Mouse (Mus musculus): ENCODE measurements around the gene Nudt8. TPM values are rescaled to one million over a fixed set of nuclear protein-coding genes. Genes with fewer than 3 reads are reported as not detected.
A peak's percentile ranks its signal among the peaks of the same experiment; 100 is the strongest.
"Not testable (repeated sequence)": the region's sequence is repeated elsewhere in the genome, so short reads cannot be mapped to it uniquely, and the experiment has no call there.

Gene Nudt8
- polyA plus RNA-seq, 1 experiment from 2014 or later = 35.1 TPM

DNA sequence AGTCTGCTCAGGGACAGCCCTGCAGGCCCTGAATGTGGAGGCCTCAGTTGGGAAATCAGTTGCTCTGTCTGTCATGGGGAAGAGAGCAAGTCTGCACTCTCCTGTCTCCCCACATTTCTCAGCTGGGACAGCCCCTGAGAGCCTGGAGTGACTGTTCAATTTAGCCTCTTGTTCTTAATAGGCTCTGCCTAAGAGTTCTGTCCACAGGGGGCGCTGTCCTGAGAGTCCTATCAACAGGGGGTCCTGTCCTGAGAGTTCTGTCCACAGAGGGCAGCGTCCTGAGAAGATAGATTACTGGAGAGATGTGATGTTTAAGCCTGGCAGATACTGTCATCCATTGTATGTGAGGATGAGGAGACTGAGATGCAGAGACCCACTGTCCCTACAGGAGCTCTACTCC is 37.9 kb upstream of the Nudt8 start:
- POLR2A ChIA-PET = no interaction called here
- CTCF ChIA-PET = interaction anchor here (1.3 to 2.7 kb wide), 2 partner anchors 16 to 18 kb away, joined by 3 to 10 read pairs; no protein-coding TSS in a partner anchor
- in situ Hi-C loops (cut with MboI; ENCODE audit: low pct_unique_long_range_greater_than_20kb) = no loop called here

DNA sequence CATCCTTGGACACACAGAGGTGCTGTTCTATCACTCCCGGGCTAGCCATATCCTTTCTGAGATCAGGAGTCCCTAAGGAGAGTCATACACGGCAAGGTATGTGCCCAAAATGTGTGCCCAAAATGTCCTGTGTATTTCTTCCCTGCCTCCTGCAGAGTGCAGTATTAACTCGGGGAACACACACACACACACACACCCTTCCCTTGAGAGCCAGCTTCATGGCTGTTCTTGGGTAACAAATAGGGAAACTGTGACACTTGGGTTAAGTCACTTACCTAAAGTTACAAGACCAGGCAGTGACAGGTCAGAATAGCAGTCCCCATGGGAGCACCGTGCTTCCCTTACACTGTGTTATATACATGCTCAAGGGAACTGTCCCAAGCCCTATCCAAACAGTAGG is 36.4 kb upstream of the Nudt8 start:
- POLR2A ChIA-PET = no interaction called here
- in situ Hi-C loops (cut with MboI; ENCODE audit: low pct_unique_long_range_greater_than_20kb) = no loop called here
- no peak for TF ChIP-seq CTCF (IDR thresholded peaks at IDR 0.05)
- ATAC-seq (no peak), DNase-seq (ENCODE audit: low read depth, low spot score) (no peak)
- H3K27me3 ChIP-seq = peaks cover 8% of the 10 kb centered on the region
- CTCF ChIA-PET = interaction anchor here (1.3 to 2.7 kb wide), 2 partner anchors 16 to 36 kb away, joined by 4 to 10 read pairs; partner anchors contain the start of genes Gm49405 and Nudt8

More for the DNA sequence above, 37.9 kb upstream of the Nudt8 start:
- DNase-seq (ENCODE audit: low read depth, low spot score) = no peak
- TF ChIP-seq CTCF (IDR thresholded peaks at IDR 0.05) = no peak
- no peak for ATAC-seq
- H3K27me3 ChIP-seq = peaks cover 10% of the 10 kb centered on the region

DNA sequence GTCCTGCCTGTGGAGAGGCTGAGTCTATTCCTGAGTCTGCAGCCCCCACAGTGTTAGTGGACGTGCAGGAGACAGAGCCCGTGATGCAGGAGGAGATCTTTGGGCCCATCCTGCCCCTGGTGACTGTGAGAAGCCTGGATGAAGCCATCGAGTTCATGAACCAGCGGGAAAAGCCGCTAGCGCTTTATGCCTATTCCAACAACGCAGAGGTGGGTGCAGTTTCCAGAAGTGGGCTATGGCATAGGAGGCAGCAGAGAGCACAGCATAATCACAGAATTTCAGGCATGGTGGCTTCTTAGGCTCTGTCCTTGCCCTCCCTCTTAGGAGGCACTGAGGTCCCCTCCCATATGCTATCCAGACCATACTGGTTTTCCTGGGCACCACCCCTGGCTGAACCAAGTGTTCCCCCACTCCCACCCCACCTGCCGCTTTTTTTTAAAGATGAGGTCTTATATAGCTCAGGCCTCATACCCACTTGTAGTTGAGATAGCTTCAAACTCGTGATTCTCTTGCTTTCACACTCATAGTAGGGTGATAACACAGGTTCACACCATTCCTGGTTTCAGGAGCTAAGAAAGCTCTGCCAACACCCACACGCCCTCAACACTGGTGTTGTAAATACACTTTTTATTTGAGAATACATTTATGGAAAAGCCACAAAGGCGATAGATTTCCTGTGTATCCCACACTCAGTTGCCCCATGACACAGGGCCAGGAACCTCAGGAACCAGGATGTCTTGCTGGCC is 33.9 kb upstream of the Nudt8 start:
- ChIA-PET CTCF (interaction anchor here (0.8 kb wide), 1 partner anchor 9 kb away, joined by 3 read pairs; no protein-coding TSS in a partner anchor), POLR2A (no interaction called here)
- DNase-seq (ENCODE audit: low read depth, low spot score) (no peak), ATAC-seq (no peak)
- H3K27me3 ChIP-seq = peaks cover 14% of the 10 kb centered on the region
- TF ChIP-seq CTCF (IDR thresholded peaks at IDR 0.05) = no peak
- in situ Hi-C loops (cut with MboI; ENCODE audit: low pct_unique_long_range_greater_than_20kb) = no loop called here

DNA sequence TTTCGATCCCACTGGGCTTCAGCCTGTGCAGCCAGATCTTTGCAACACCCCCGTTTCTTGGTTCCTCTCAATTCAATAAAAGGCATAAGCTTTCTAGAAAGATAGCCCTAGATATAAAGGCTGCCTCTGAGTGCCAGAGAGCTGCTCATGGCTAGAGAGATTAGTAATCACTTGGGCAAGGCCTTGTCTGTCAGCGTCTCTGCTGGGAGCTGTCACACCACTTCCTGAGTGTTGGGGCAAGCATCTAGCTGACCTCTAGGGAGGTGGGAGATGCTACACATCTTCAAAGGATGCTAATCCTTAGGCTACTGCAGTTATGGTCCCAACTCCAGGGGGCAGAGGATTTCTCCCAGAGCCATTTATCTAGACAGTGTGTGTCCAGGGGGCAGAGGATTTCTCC is 33.1 kb upstream of the Nudt8 start:
- peaks cover 15% of the 10 kb centered on the region for H3K27me3 ChIP-seq
- TF ChIP-seq CTCF (IDR thresholded peaks at IDR 0.05) = no peak
- ATAC-seq (no peak), DNase-seq (ENCODE audit: low read depth, low spot score) (no peak)
- ChIA-PET CTCF (interaction anchor here (0.8 kb wide), 1 partner anchor 8 kb away, joined by 3 read pairs; no protein-coding TSS in a partner anchor), POLR2A (no interaction called here)
- in situ Hi-C loops (cut with MboI; ENCODE audit: low pct_unique_long_range_greater_than_20kb) = no loop called here

DNA sequence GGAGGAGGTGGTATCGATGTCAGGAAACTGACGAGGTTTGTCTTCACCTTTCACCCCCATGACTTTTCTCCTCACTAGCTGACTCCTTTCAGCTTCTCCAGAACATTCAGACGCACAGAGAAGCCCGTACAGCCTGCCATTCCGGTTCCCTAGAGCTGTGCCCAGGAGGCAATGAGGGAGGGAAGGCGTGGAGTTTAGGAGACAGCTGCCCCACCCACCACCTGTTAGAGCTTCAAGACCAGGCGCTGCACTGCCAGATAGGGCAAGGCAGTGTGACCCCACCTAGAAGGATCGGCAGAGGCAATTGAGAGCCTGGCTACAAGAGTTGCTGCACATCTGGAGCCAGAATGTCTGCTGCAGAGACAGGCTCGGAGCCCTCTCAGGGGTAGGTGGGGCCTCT is 28.2 kb upstream of the Nudt8 start, which contains the start of gene Aldh3b2:
TSS of gene Aldh3b2 (plus strand) at position 100 of the 400 bp plus-strand sequence.
- in situ Hi-C loops (cut with MboI; ENCODE audit: low pct_unique_long_range_greater_than_20kb) = no loop called here
- no peak for ATAC-seq
- no peak for DNase-seq (ENCODE audit: low read depth, low spot score)
- TF ChIP-seq CTCF (IDR thresholded peaks at IDR 0.05) = no peak
- CTCF ChIA-PET = interaction anchor here (1.0 to 1.3 kb wide), 2 partner anchors 12 to 26 kb away, joined by 3 read pairs; no protein-coding TSS in a partner anchor
- POLR2A ChIA-PET = no interaction called here
- peaks cover 20% of the 10 kb centered on the region for H3K27me3 ChIP-seq

DNA sequence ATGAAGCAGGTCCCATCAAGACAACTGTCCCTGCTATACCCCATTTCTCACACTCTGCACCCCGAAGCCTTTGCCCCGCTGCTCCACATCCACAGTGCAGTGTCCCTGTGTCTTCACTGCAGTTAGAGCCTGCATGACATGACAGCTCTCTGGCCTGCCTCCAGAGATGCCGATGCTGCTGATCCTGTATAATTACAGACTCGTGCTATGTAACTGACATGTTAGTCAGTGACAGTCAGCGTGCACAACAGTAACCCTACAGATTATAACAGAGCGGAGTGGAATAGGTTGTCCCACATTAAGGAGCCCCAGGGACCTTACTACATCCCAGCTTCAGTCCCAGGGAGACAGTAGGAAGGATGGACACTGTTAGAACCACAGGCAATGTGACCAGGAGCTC is 25.8 kb upstream of the Nudt8 start:
- POLR2A ChIA-PET; in situ Hi-C loops (cut with MboI; ENCODE audit: low pct_unique_long_range_greater_than_20kb); DNase-seq (ENCODE audit: low read depth, low spot score); ATAC-seq: not testable (repeated sequence)
- CTCF ChIA-PET = interaction anchor here (0.8 kb wide), 1 partner anchor 23 kb away, joined by 3 read pairs; no protein-coding TSS in a partner anchor
- peaks cover 20% of the 10 kb centered on the region for H3K27me3 ChIP-seq

DNA sequence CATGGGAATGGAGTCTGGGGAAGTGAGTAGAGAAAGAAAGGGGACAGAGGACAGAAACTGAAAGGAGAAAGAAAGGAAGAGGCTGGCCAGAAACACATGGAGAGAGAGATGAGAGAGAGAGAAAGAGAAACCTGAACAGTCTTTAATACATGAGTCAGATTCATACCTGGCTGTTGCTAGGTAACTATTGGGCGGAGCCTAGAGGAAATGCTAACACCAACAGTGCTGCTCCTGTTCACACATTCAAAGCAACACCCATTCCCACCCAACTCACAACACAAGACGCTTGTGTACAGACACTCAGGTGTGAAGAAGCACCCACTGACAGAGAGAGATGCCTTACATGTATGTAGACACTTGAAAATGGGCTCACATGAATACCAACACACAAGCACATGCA is 24.5 kb upstream of the Nudt8 start:
- H3K27me3 ChIP-seq = peaks cover 17% of the 10 kb centered on the region
- ChIA-PET POLR2A (no interaction called here), CTCF (interaction anchor here (1.1 to 1.3 kb wide), 2 partner anchors 9 to 29 kb away, joined by 3 read pairs; no protein-coding TSS in a partner anchor)
- DNase-seq (ENCODE audit: low read depth, low spot score) (no peak), ATAC-seq (no peak)
- no peak for TF ChIP-seq CTCF (IDR thresholded peaks at IDR 0.05)
- in situ Hi-C loops (cut with MboI; ENCODE audit: low pct_unique_long_range_greater_than_20kb) = no loop called here

DNA sequence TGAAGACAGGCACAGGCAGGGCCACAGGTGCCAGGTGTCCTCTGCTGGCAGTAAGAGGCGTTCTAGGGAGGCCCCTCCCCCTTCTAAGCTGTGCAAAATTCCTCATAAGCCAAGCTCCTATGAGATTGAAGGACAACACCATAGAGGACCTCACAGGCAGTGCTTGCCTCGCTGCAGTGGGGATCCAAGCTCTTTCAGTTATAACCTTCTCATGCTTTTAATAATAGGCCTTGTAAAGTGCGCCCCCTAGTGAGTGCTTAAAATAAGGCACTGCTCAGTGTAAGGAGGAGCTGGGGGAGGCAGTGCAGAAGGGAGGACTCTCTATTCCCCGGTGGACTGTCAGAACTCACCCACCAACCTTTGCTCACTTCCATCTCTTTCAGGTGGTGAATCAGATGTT is 20.1 kb upstream of the Nudt8 start:
- ChIA-PET CTCF (interaction anchor here (0.7 to 5.5 kb wide), 17 partner anchors 11 to 204 kb away, joined by 3 to 32 read pairs (median 5); partner anchors contain the start of genes Aldh3b3, Gm49405, Ndufv1 and Nudt8), POLR2A (interaction anchor here (0.8 kb wide), 1 partner anchor 11 kb away, joined by 3 read pairs; no protein-coding TSS in a partner anchor)
- H3K27me3 ChIP-seq = peaks cover 8% of the 10 kb centered on the region
- peak; percentile 91 for TF ChIP-seq CTCF (IDR thresholded peaks at IDR 0.05)
- in situ Hi-C loops (cut with MboI; ENCODE audit: low pct_unique_long_range_greater_than_20kb) = loop anchor here (5.0 kb wide), 1 partner anchor 33 kb away; no protein-coding TSS in a partner anchor
- DNase-seq (ENCODE audit: low read depth, low spot score) = no peak
- ATAC-seq = peak; percentile 51

DNA sequence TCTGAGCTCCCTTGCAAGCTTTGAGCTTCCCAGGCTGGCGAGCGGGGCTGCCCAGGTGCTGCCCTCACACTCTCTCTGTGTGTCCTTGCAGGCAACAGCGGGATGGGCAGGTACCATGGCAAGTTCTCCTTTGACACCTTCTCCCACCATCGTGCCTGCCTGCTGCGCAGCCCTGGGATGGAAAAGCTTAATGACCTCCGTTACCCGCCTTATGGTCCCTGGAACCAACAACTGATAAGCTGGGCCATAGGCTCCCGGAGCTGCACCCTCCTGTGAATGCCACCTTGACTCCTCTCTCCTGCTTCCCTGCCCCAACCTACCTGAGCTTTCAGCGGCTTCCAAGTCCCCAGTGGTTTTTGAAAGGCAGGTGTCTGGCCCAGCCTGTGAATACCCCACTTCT is 19.5 kb upstream of the Nudt8 start:
- ChIA-PET CTCF (interaction anchor here (0.7 to 5.5 kb wide), 18 partner anchors 11 to 205 kb away, joined by 3 to 32 read pairs (median 4); partner anchors contain the start of genes Aldh3b3, Gm49405, Ndufv1 and Nudt8), POLR2A (interaction anchor here (0.8 kb wide), 1 partner anchor 12 kb away, joined by 3 read pairs; no protein-coding TSS in a partner anchor)
- no peak for ATAC-seq
- no peak for DNase-seq (ENCODE audit: low read depth, low spot score)
- TF ChIP-seq CTCF (IDR thresholded peaks at IDR 0.05) = no peak
- in situ Hi-C loops (cut with MboI; ENCODE audit: low pct_unique_long_range_greater_than_20kb) = loop anchor here (5.0 kb wide), 1 partner anchor 34 kb away; no protein-coding TSS in a partner anchor
- H3K27me3 ChIP-seq = peaks cover 8% of the 10 kb centered on the region

DNA sequence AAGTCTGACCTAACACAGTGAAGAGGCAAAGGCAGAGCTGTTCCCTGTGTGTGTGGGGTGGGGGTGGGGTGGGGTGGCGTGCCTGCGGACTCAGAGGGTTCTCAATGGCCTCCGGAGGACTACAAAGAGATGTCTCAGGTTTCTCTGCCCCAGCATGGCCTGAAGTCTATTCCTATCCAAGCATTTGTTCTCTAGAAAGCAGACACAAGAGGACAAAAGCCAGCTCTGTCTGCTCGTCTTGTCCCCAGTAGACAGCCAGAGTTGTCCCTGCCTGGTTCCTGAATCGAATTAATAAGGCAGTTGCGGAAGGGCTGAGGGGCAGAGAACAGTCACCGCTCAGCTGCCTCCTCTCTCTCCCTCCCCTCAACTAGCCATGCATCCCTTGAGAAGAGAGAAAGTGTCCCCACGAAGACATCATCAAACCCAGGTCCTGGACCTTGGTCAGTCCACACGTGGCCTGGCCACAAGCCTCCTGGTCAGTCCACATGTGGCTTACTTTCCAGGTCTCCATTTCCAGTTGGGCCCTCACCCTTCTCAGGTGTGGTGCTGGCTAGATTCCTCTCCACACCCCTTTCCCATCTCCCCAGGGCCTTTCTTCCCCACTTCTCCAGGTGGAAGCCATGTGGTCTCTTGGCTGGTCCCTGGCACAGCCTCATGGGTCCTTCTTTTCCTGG is 16.7 kb upstream of the Nudt8 start:
- H3K27me3 ChIP-seq = peaks cover 8% of the 10 kb centered on the region
- ChIA-PET CTCF (interaction anchor here (1.2 to 6.7 kb wide), 3 partner anchors 16 to 93 kb away, joined by 3 to 33 read pairs (median 32); partner anchors contain the start of genes Gm49405 and Nudt8), POLR2A (no interaction called here)
- DNase-seq (ENCODE audit: low read depth, low spot score) (no peak), ATAC-seq (no peak)
- TF ChIP-seq CTCF (IDR thresholded peaks at IDR 0.05) = no peak
- in situ Hi-C loops (cut with MboI; ENCODE audit: low pct_unique_long_range_greater_than_20kb) = loop anchor here (5.0 kb wide), 1 partner anchor 36 kb away; no protein-coding TSS in a partner anchor

All from Patski (cell line).